Mouse (Mus musculus) regulatory T cell (primary cell): ENCODE data around the gene Olfr577.

Source experiments
- in situ Hi-C: fragments of 300-600 bp; cut with MboI, MseI; formaldehyde crosslinking; loops from one replicate; pipeline ENCODE4 v1.15.1; 2025; ENCODE audit warnings: high pct_unique_total_duplicates

Gene Olfr577

DNA sequence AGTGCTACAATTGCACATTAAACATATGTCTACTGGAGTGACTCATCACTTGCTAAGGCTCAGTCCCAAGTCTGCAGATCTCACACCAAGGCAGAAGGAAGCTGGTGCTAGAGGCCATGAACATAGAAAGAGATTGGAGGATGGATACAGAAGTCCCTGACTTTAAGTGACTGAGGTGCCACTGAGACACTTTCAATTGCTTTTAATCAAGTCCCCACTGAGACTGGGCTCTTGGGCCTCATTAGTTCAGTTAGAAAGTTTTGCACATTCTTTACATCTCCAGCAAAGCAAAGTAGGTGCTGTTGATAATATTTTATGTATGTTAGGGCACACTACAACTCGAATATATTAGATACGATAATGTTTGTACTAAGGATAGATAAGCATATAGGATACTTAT lies at the start of gene Olfr577:
Gene Olfr577 (minus strand): TSS at position 101 of the 400 bp plus-strand sequence.
- in situ Hi-C loops, result no loop called here

DNA sequence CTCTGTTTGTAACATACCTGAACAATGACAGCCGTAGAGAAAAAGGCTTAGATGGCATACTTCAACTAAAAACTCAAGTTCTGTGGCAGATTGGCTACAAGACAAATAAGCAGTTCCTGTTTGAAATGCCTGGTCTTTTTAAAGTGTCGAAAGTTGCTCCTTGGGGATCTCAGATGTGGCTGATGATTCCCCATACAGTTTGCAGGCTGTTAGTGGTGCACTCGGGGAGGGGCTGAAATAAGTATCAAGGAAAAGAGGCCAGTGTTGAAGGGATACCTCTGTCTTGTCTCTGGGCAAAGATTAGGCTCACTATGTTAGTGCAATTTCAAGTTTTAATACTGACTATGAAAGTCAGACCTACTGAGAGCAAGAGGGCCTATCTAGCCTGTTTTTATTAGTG lies 13.5 kb upstream of the Olfr577 start, which contains the start of gene Olfr578:
Gene Olfr578 (minus strand): TSS at position 101 of the 400 bp plus-strand sequence.
- in situ Hi-C loops, result no loop called here

DNA sequence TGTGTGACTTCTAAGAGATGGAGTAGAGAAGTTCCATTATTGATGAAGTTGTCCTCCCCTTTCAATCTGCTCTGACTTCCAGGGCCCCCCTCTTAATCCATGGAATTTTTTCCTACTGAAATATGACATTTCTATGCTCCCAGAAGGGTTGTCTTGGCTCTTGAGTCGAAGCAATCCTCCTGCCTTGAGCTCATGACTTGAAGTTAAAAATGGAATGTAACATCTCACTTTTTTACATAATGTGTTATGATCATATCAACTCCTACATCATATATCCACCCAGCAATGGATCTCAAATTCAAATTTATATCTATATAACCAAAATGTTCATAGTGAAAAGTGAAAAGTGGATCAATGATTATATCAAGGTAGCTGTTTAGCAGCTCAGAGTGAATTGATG lies 1.3 kb downstream of the Olfr577 start:
- in situ Hi-C loops, result no loop called here

DNA sequence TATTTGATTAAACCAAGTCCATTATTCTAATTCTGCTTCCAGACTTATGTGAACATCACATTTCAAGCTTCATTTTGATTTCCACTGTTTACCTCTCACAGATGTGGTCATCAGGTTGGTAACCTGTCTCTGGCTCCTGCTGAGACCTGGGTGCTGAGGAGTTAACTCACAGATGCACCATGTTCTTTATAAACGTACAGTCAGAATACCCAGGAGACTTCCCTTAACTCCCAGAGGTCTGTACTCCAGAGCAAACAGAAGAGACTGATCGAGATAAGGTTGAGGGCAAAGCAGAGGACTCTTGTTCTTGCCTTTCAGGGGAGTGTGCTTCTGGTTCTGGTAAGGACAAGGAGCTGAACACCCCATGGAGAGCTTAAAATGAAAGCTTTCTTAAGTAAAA lies 13.4 kb downstream of the Olfr577 start, which contains the start of gene Olfr576:
Gene Olfr576 (plus strand): TSS at position 301 of the 400 bp plus-strand sequence.
- in situ Hi-C loops, result no loop called here

DNA sequence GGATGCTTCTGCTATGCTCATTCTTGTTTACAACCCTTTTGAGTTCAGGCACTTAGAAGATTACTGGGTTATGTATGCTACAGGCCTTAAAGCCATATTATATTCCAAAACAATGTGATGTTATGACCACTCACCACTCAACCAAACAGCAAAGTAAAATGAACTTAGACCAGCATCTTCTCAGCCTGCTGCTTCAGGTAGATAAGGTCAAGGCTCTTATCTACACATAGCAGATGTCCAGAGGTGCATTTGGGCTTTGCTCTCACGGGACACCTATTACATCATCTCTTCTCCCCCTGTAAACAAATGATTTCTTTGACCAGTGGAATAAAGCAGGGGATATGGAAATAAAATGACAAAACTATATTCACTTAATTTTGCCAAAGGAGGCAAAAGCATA lies 17.1 kb downstream of the Olfr577 start, which contains the start of gene Olfr575:
Gene Olfr575 (minus strand): TSS at position 183 of the 400 bp plus-strand sequence.
- in situ Hi-C loops, result no loop called here

DNA sequence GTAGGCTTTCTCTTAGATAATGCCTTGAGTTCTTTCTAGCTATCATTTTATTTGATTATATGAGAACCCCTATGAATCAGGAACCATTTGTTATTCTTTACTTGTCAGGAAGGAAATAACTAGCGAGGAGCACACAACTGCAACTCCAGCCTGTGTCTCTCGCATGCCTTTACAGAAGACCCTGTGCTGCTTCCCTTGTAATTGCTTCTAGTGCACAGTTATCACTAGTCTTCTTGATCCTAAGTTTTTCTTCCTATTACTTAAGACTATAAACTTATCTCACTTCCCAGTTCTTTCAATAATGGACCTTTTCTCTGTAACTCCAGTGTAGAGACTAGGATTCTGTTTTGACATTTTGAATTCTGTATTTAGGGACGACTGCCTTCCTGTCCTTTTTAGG lies 17.6 kb downstream of the Olfr577 start:
- in situ Hi-C loops, result no loop called here

DNA sequence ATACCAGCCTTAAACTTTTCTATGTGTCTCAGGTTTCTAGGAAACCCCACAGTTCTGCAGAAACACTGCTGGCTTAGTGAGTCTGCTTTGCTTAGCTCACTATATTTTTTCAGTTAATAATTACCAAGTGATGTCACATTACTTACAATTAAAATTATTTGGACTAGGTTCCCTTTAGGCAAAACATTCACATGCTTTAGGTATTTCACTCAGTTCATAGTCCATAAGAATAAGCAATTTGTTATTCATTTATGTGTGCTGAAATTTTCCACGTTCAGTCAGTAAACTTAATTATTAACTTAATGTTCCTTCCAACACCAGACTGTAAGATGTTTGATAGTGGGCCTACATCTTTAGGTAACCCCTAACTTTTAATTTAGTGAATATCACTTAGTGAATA lies 25.0 kb downstream of the Olfr577 start:
- in situ Hi-C loops, result no loop called here

DNA sequence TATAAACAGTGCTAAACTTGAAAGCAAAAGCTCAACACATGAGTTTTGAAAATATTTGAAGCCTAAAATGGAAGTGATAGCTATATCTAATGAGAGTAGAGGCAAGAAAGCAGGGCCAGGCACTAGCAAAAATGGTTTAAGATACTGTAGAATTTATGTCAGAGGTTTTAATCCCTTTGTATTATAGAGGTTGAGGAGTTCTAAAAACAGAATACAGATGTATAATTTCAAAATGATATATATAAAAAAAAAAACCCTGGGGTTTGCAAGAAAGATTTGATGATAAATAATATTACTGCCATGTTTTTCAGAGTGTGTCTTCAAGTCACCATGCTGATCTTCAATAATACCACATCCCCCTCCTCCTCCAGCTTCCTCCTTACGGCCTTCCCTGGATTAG lies 27.6 kb downstream of the Olfr577 start, which contains the start of gene Olfr574:
Gene Olfr574 (plus strand): TSS at position 301 of the 400 bp plus-strand sequence.
- in situ Hi-C loops, result no loop called here

DNA sequence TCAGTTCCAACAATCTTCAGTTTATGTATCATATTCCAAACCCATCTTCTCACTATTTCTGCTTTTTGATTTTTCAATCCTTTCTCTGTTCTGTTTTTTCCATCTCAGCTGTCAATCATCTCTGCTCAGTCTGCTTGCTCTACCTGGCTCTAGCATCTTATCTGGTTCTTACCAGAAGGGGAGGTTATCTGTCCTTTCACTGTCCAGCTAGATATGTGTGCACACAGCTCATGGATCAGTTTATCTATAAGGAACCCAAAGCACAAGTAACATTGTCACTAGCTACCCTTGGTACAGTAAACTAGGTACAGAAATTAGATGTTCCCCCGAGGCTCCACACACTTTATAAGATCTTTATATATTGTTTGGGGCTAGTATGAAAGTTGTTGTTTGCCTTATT lies 32.3 kb downstream of the Olfr577 start:
- in situ Hi-C loops, result no loop called here

DNA sequence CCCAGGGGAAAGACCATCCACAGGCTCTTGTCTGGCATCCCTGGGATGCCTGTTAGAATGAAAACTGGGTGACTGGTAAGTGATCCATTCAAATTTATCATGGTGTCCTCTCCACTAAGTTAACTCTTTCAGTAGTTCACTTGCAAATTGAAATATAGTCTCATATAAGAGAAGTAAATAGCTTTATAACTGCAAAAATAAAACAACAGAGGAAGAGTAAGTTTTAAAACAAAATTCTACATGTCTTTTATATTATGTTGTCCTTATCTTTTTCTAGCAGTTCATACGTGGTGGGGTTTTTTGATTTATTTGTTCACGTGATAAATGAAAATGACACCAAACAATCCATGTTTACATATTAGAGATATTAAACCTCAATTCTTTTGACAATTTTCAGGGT lies 33.3 kb downstream of the Olfr577 start, which contains the start of gene Olfr573-ps1:
Gene Olfr573-ps1 (minus strand): TSS at position 101 of the 400 bp plus-strand sequence.
- in situ Hi-C loops, result no loop called here

DNA sequence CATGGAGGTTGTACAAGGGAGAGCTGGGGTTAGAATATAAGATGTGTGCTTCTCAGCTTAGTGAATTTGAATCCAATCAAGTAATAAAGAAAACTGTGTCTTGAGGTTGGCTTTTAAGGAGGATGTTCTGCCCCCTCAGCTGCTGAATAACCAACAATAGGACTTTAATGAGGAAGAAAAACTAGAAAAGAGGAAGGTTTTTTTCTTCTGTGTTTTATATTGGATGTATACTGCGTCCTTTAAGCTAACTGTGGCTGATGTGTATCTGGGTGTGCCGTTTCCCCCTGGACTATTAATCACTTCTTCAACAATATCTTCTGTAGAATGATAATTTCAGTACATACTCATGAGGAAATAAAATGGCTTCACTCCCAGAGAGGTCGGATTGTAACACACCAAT lies 48.6 kb downstream of the Olfr577 start:
- in situ Hi-C loops, result no loop called here

DNA sequence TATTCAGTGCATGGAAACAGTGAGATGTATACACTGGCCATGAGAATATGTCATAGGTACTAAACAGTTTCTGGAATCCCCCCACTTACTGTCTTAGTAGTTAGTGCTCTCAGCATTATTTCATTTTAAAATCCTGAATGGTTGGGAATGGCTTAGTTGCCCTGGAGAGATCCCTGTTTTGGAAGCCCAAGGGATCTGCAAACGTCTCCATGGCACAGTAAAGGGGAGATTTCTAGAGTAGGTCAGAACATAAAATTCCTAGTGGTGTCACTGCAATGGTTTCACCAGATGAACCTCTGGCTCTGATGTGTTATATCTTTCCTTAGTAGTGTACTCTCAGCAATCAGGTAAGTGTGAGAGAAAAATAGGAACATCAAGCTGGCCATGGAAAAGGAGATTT lies 51.6 kb downstream of the Olfr577 start, which contains the start of gene Olfr572:
Gene Olfr572 (plus strand): TSS at position 301 of the 400 bp plus-strand sequence.
- in situ Hi-C loops, result loop anchor here (5.0 kb wide), 2 partner anchors 227 to 412 kb away; partner anchors contain the start of gene Olfr557
